Mouse (Mus musculus) erythroid progenitor cell, adult 5-6 weeks (primary cell): ENCODE measurements around the gene Gstcd. TPM values are rescaled to one million over a fixed set of nuclear protein-coding genes. Genes with fewer than 3 reads are reported as not detected.

ENCODE experiments used
- ATAC-seq: replicated peaks from 2 replicates; pipeline ENCODE4 v1.8.0; 2016; ENCODE audit warnings: moderate number of reproducible peaks, mild to moderate bottlenecking, moderate TSS enrichment, inconsistent platforms; ENCODE audit not compliant: poor library complexity, low FRiP score, severe bottlenecking
- total RNA-seq, 2 experiments: library from RNA; stranded (forward) in 1 of 2; stranded (reverse) in 1 of 2; fragments of 150-400 nt in 1 of 2; fragments of 186-747, 209-891 nt in 1 of 2; gene quantifications; 2 replicates each; pipeline versions ENCODE4 v1.2.3 to v1.2.4; 2015 to 2017; ENCODE audit warnings: low replicate concordance in 2 of 2

The Gstcd gene
- total RNA-seq (2015; ENCODE audit: low replicate concordance): 5.8 and 9.6 TPM in 2 replicates
- total RNA-seq (2017; ENCODE audit: low replicate concordance): 9.9 and 14.3 TPM in 2 replicates

DNA sequence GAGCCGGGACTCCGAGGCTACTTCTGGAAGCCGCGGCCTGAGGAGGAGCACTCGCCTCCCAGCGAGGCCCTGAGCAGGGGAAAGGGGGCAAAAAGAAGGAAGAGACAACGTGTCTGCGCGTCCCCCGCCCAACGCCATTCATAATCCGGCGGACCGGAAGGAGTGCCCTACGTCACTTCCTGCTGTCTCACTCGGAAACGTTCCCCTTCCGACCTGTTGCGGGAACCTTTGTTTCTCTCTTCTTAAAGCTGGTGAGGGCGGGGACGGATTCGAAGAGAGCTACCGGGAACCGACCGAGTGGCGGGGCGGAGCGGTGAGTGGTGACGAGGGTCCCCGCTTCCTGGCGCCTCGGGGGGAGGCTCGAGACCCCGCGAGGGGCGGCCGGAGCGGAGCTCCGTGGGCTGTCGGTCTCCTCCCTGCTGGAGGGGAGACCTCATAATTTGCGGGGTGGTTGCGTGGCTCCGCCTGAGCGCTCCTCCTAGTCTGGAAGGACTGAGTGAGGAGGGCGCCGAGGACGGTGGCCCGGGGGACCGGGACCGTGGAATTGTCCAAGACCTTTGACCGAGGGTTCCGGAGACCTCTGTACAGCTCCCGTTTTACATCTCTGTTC, at the start of gene Gstcd, which contains the start of gene Ints12:
Gstcd (minus strand) TSS at position 370 of the 610 bp plus-strand sequence.
Ints12 (plus strand) TSS at position 177 of the 610 bp plus-strand sequence.
- ATAC-seq: peak; percentile 94

DNA sequence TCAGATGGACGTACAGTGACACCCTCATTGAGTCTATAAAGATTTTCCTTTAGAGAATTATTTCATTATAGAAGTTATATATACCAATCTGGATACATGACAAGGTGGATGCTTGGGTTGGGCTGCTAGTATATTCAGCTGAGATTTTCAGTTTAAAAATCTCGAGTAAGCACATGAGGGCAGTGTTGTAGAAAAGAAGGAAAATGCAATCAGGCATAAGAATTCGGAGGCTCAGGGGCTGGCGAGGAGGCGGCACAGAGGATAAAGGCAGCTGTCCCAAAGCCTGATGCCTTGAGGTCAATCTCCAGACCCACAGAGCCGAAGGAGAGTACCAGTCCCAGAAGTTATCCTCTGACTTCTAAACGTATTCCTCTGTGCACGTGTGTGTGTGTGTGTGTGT, 40.8 kb upstream of the Gstcd start:
- ATAC-seq: no peak

DNA sequence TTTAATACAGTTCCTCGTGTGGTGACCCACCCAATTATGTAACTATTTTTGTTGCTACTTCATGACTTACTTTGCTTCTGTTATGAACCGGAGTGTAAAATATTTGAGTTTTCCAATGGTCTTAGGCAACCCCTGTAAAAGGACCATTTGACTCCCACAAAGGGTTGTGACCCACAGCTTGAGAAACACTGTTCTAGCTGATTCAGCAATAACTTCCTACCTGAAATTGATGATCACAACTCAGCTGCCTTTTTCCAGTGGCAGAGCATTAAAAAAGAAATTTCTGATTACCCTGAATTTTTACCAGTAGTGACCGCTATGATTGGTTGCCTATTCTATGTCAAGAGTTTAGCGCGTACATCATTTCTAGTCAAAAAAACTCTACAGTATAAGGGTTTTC, 39.5 kb upstream of the Gstcd start:
- no peak for ATAC-seq

DNA sequence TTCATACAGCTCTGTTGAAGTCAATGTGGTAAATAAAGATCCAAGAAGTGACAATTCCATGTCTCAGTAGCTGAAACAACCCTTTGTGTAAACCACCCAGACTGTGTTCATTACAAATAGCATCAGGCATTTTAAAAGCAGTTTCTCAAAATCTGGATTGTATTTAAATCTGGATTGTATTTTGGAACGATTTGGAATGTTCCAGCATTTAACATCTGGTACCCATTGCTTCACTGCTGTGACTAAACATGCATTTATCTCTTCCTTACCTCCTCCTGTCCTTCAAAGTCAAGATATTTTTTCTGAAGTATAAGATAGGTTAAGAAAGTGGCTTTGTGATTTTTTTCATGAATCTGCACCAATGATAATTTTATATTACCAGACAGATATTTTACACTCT, 21.4 kb upstream of the Gstcd start:
- no peak for ATAC-seq

DNA sequence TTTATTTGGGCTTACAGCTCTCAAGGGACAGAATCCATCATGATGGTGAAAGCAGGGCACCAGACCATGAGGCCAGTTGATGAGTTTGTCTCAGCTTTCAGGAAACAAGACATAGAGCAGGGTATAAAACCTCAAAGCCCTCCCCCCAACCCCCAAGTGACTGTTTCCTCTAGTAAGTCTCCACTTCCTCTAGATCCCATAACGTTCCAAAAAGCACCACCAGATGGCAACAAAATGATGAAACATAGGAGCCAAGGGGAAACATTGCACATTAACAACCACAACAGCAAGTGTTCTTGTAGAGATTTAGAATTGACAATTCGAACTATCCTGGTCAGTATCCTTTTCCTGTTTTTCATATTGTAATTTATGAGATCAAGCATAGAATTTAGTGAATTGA, 19.9 kb upstream of the Gstcd start:
- no peak for ATAC-seq

DNA sequence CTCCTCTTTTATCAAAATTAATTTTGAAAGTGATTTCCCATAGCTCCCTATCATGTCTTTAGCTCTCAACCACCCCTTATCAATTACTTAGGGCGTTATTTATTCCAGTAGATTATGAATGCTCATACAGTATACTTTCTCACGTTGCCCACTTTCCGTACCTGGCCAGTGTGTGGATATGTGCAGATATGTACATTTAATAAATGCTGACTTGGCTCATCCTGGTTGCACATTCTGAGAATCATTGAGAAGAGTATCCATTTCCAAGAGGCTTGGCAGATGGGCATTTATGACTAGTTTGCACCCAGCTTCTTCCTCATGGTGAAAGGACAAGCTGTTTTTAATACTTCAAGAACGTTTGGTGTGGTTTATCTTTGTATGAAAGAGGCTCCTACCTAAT, 18.0 kb upstream of the Gstcd start:
- no peak for ATAC-seq

DNA sequence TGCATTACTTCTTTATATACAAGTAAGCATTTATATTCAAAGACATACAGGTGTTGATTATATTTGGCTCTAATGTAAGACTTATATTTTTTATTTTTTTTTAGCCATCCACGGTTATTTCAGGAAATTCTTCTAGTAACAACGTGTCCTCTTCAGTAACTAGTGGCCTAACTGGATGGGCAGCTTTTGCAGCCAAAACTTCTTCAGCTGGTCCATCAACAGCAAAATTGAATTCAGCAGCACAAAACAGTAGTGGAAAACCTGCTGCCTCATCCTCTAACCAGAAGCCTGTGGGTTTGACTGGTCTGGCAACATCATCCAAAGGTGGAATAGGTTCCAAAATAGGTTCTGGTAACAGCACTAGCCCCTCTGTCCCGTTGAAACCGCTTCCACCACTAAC, 16.9 kb upstream of the Gstcd start:
- ATAC-seq: no peak

DNA sequence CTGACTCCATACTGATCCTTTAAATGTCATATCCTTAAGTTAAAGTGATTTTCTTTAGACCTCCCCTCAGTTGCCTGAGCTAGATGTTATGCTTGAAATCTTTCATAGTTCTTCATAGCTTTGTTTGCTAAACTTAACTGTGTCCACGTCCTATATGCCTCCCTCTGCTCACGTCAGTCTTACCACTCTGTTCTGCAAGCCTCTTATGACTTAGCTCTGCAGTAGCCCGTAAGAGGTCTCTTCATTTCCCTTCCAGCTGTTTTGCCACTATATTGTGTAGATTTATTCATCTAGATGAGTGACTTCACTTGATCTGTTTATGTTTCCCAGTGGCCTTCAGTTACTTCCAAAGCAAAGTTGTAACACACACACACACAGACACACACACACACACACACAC, 12.6 kb upstream of the Gstcd start:
- ATAC-seq: no peak

DNA sequence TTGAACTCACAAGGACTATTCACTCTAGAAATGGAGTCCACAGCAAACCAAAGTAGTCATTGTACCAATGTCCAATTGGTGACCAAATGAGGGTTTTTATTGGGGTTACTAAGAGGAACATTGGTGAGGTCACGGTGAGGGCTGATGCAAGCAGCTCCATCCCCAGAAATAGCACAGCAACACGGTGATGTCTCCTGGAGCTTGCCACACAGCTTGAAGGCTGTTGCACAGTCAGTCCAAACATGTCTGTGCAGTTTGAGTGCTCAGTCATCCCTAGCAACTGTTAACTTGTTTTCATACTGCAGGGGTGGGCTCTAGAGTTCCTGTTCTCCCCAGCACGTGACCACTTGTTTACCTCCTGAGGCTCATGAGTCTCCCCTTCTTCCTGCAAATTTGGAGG, 11.9 kb upstream of the Gstcd start:
- no peak for ATAC-seq

DNA sequence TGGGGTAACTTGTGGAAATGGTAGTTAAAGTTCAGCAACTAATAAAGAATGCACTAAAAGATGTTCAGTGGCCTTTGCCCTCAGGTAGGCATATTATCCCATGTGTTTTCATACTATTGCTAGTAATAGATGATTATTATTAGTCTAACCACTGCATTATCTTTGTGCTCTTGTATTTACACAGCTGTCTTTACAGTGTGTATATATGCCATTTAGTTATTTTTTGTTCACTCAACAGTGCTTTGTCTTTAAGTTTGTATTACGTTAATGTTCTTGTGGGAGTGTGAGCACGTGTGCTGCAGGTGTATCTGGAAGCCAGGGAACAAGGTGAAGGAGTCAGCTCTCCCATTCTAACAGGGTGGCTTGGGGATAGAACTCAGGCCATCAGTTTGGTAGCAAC, 7.1 kb upstream of the Gstcd start:
- no peak for ATAC-seq

DNA sequence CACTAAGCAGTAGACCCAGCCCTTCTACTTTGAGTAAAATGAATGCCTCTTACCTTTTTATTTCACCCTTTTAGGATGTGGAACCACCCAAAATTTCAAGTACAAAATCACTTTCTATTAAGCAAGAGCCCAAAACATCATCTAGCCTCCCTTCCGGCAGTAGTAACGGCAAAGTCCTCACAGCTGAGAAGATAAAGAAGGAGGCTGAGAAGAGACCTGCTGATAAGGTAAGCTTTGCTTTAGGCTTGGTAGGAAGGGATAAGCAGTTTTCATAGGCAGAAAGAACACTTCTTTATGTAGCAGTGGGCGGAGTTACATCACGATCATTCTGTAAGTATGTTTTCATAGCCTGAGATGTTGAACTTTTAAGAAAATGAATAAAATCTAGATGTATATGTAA, 6.5 kb upstream of the Gstcd start:
- ATAC-seq: 0 out of 2 replicates have a peak, but pooled peaks have one; percentile 55

DNA sequence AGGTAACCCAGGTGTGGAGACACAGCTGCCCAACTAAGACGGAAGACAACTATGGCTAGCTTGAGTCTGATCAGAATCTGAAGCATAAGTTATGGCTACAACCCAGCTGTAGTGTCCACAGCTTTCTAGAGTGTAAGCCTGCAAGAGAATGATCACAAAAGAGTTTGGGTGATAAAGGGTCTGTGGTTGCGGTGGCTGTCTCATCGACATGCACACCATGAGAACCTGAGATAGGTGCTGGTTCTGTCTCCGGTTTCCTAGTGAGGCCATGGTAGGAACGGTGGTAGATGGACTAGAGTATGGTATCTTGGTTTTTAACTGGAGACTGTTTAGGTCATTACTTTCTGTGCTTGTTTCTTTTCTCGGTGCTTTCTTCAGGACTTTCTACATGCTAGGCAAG, 6.1 kb upstream of the Gstcd start:
- peak; percentile 39; the same call in 1 of the 2 replicates for ATAC-seq

DNA sequence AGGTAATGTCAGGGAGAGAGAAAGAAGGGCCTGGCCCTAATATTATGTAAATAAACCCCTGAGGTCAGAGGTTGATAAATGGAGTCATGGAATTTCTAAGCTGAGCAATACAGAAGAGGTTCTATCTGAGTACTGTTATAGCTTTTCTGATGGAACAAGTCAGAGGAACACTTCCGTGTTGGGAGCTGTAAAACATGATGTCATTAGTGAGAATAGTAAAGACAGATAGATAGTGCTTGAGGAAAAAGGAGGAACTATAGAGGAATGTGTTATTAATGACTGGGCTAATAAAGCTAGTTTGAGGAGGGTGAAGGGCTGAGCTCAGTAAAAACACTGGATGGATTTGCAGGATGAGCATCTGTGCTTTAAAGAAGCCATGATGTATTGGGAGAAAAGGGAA, 2.5 kb upstream of the Gstcd start:
- no peak for ATAC-seq

DNA sequence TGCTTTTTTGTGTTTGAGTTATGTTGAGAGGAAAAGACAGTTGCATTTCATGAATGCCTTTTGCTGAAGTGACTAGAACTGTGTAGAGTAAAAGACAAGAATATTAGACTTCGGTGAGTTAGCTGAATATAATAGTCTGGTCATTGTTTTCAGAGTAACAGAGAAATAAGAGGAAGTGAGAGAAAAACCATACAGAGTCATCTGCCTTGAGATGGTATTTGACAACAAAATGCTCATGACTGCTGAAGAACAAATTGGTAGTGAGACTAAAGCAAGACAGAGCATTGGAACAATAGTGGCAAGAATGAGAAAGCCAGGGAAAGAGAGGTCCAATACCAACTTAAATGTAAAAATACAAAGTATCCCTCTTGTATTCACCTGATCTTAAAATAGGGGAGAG, 1.1 kb upstream of the Gstcd start:
- ATAC-seq: no peak

DNA sequence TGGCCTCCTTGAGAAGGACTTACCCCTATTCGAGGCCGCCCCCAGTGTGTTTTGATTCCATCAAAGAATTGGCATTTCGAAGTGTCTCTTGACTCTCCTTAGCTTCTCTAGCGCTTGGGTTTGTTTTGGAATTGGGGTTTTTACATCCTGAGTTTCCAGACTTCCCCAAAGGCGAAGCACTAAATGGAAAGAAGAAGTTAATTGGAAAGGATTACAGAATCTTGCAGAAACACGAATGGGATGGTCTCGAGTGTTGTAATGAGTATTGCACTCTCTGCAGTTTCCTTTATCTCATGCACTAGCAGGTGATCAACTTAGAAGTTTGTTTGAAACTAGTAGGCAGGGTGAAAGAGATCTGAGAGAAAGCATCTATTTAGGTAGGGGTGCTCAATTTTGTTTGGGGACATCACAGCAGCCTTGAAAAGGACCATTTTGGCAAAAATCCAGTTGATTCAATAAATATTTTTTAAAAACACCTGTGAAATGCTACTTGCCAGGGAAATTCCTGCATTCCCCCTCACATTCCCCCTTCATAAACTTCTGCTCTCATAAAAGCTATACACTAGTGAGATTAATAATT, 531 bp upstream of the Gstcd start:
- peak; percentile 12; the same call in 1 of the 2 replicates for ATAC-seq

DNA sequence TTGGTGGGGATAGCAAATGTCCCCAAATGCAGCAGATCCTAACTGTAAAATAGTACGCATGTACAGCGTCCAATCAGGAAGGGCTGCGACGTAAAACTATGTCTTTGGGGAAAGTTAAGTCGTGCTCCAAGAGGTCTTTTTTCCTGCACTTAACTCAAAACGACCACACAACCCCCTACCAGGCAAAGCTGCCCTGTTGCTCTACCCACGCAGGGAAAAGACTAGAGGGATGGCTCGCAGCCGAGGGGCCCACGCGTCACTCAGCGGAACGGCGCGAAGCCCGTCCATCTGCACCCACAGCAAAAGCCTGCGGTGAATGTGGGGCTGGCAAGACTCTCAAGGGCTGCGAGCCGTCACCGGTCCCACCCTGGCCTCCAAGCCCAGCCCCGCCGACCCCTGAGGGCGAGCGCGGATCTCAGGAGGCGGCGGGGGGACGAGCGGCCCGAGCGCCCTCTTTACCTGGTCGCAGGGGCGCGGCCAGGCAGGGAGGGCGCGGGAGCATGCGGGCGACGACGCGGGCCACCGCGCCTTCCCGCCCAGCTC, 641 bp downstream of the Gstcd start:
- ATAC-seq: peak; percentile 72

DNA sequence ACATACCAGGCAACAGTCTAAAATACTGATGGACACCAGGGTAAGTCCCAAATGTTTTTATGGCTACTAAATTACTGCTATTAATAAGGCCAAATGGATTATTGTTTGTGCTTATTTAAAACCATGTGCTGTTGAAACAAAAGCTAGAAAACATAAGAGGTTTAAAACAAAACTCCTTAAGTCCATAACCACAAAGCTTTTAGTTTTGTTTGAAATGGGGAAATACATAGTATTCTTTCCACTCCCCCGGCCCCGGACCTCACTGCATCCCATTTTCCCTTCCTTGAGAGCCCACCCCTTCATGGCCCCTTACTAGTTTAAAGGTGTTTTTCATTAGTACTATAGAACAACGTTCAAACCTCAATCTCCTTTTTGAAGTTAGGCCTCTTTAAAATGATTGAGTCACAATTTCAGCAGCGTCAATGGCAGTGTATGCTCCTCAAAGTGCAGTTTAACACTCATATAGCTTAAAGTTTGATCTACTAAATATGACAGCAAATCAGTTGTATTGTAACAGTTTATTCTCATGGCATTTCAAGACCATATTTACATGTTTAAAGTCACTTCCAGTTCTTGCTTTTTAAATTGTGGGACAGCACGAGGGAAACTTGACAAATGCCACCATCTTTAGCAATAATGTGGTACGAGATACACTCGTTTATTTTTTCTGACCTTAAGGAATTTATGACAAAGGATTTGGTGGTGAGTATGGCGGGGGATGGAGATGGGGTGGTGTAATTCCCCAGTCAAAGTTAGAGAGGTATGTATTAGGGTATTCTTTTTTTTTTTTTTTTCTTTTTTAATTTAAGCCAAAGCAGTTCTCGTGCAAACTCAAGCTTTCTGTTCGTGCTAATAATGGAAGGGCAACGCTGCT, 1.3 kb downstream of the Gstcd start:
- ATAC-seq: no peak

DNA sequence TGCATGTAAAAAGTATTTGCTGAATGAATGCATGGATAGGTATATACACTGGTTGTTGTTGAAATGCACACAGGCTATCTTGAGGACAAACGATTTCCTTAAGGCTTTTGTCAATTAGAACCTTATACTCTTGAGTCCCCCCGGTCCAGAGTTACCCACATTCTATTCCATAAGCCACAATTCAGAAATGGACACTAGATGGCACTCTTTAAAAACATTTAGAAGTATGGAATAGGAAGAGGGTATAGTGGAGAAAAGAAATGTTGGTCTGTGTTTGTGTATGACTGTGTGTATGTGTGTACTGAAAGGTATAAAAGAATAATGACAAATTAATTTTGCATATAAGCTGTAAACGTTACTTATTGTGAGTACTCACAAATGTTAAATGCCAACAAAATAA, 6.0 kb downstream of the Gstcd start:
- peak; percentile 66; the same call in 1 of the 2 replicates for ATAC-seq

DNA sequence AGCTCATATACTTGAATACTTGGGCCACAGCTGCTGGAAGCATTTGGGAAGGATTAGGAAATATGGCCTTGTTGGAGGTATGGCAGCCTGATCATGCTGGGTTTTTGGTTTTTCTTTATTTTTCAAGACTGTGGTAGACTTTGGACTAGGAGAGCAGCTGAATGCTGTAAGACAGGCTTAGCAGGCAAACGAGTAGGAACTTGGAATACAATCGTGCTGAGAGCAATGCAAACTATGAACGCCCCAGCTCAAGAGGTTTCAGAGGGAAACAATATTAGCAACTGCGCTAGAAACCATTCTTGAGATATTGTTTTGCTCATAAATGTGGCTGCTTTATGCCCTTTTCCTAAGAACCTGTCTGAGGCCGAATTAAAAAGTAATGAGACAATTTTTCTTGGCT, 9.1 kb downstream of the Gstcd start:
- no peak for ATAC-seq

DNA sequence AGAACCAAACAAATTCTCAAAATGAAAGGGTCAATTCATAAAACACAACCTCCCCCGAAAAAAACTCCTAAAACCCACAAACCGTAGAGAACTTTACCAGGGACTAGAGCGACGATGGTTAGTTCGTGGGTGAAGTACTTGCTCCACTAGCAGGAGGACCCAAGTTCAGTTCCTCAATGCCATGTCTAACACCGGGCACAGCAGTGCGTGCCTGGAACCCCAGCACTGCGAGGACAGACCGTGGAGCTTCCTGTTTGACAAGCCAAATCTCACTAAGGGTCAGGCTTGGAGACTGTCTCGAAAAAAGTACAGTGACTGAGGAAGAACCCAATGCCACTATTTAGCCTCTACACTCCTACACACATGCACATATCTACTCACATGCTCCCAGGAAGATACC, 16.3 kb downstream of the Gstcd start:
- no peak for ATAC-seq

DNA sequence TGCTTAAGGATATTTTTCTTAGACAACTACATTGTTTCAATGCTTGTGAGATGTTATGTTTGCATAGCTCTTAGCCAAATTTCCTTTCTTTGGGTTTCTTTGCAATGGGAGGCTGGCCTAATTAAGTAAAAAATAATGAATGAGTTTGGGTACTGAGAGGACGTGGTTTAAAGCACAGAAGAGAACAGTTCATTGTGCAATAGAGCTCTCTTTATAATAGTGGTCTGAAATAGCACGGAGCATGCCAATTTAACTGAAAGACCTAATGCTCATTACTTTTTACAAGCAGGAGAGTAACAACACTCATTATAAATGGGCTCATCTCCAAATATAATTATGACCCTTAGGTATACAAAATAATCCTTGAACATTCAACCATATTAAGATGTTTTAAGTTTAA, 39.8 kb downstream of the Gstcd start:
- no peak for ATAC-seq
